ENCODE assay signal across 12 mouse cellular contexts in genomic region chr6:89236892-89237646, GRCm38 (mm10).
DNase-seq lines count a peak whose midpoint lies in the region; ATAC-seq and TF ChIP-seq lines count a peak whose summit lies in the region.
"Had no signal": no experiment of that assay in that cellular context is flagged by ENCODE, and none has a peak within 500 bp of the region (broad histone marks: within the 10 kb centered on the region; RNA-seq: fewer than 3 reads in every experiment).

No protein-coding gene starts in this region.

- H3K27ac ChIP-seq in intestine, embryonic 14.5 days (ENCODE audit: low read depth), result no peak overlapping the region
- H3K27ac ChIP-seq in intestine, postnatal 0 days (ENCODE audit: low read depth, low read length), result no peak overlapping the region
- peak overlapping the region; percentile 66; the same call in 1 of the 2 replicates for H3K27ac ChIP-seq in hindbrain, embryonic 11.5 days (ENCODE audit: low read depth, low read length)
- peak overlapping the region; percentile 81 for H3K27ac ChIP-seq in neural tube, embryonic 13.5 days (replicated peaks)
- H3K27ac ChIP-seq: embryonic facial prominence, embryonic 15.5 days had no signal

- H3K4me3 ChIP-seq in intestine, embryonic 14.5 days (ENCODE audit: low read depth, low read length), result no peak overlapping the region
- H3K4me3 ChIP-seq in intestine, postnatal 0 days (ENCODE audit: low read depth, low read length), result no peak overlapping the region
- no peak overlapping the region for H3K4me3 ChIP-seq in hindbrain, embryonic 11.5 days (ENCODE audit: low read depth, low read length)
- no peak overlapping the region for H3K4me3 ChIP-seq in neural tube, embryonic 13.5 days
- H3K4me3 ChIP-seq: embryonic facial prominence, embryonic 15.5 days; megakaryocyte, embryonic 14.5 days had no signal

- H3K4me2 ChIP-seq in intestine, embryonic 14.5 days (ENCODE audit: low read length), result no peak overlapping the region
- no peak overlapping the region for H3K4me2 ChIP-seq in intestine, postnatal 0 days (replicated peaks; ENCODE audit: low read depth)
- no peak overlapping the region for H3K4me2 ChIP-seq in hindbrain, embryonic 11.5 days (replicated peaks; ENCODE audit: low read depth, low read length)
- H3K4me2 ChIP-seq in neural tube, embryonic 13.5 days, result no peak overlapping the region
- H3K4me2 ChIP-seq: embryonic facial prominence, embryonic 15.5 days had no signal

- no peak for ATAC-seq in intestine, embryonic 14.5 days (replicated peaks; ENCODE audit: low FRiP score, low TSS enrichment, low read depth)
- no peak for ATAC-seq in intestine, postnatal 0 days
- ATAC-seq in hindbrain, embryonic 11.5 days (ENCODE audit: low FRiP score), result peak; percentile 36; the same call in 1 of the 2 replicates
- 0 out of 2 replicates have a peak, but pooled peaks have one; percentile 13 for ATAC-seq in neural tube, embryonic 13.5 days (ENCODE audit: low read depth)
- ATAC-seq in granulocyte monocyte progenitor cell, adult 5-6 weeks (replicated peaks; ENCODE audit: poor library complexity, severe bottlenecking), result no peak

- 0 out of 2 replicates have a peak, but pooled peaks cover 2% of the 10 kb centered on the region for H3K27me3 ChIP-seq in intestine, embryonic 14.5 days (replicated peaks; ENCODE audit: control insufficient read depth, insufficient read depth, low read length)
- H3K27me3 ChIP-seq in intestine, postnatal 0 days (replicated peaks; ENCODE audit: control insufficient read depth, insufficient read depth, low read length), result no peaks in the 10 kb centered on the region
- 0 out of 2 replicates have a peak, but pooled peaks cover 3% of the 10 kb centered on the region for H3K27me3 ChIP-seq in hindbrain, embryonic 11.5 days (ENCODE audit: control insufficient read depth, insufficient read depth, low read length)
- peaks cover 3% of the 10 kb centered on the region; the same call in 1 of the 2 replicates for H3K27me3 ChIP-seq in neural tube, embryonic 13.5 days

- H3K36me3 ChIP-seq in intestine, embryonic 14.5 days (ENCODE audit: control insufficient read depth, insufficient read depth, low read length), result no peaks in the 10 kb centered on the region
- no peaks in the 10 kb centered on the region for H3K36me3 ChIP-seq in intestine, postnatal 0 days (ENCODE audit: control insufficient read depth, insufficient read depth)
- no peaks in the 10 kb centered on the region for H3K36me3 ChIP-seq in hindbrain, embryonic 11.5 days (ENCODE audit: control insufficient read depth, insufficient read depth, low read length)
- no peaks in the 10 kb centered on the region for H3K36me3 ChIP-seq in neural tube, embryonic 13.5 days
- H3K36me3 ChIP-seq: embryonic facial prominence, embryonic 15.5 days; G1E had no signal

- H3K9me3 ChIP-seq in intestine, embryonic 14.5 days (ENCODE audit: control insufficient read depth, low read length), result no peaks in the 10 kb centered on the region
- H3K9me3 ChIP-seq in intestine, postnatal 0 days (ENCODE audit: control insufficient read depth), result no peaks in the 10 kb centered on the region
- no peaks in the 10 kb centered on the region for H3K9me3 ChIP-seq in hindbrain, embryonic 11.5 days (ENCODE audit: control insufficient read depth, low read length)
- H3K9me3 ChIP-seq in neural tube, embryonic 13.5 days, result no peaks in the 10 kb centered on the region
- H3K9me3 ChIP-seq: embryonic facial prominence, embryonic 15.5 days; G1E had no signal

- no peak for TF ChIP-seq CTCF in intestine, postnatal 0 days (IDR thresholded peaks at IDR 0.05; ENCODE audit: low read depth)

- H3K4me1 ChIP-seq in intestine, embryonic 14.5 days (replicated peaks; ENCODE audit: control insufficient read depth, insufficient read depth, low read length), result 0 out of 2 replicates have a peak, but pooled peaks cover 4% of the 10 kb centered on the region
- no peaks in the 10 kb centered on the region for H3K4me1 ChIP-seq in intestine, postnatal 0 days (replicated peaks; ENCODE audit: control insufficient read depth, insufficient read depth, low read length)
- peaks cover 8% of the 10 kb centered on the region for H3K4me1 ChIP-seq in hindbrain, embryonic 11.5 days (replicated peaks; ENCODE audit: control insufficient read depth, insufficient read depth, low read length)
- H3K4me1 ChIP-seq in neural tube, embryonic 13.5 days (replicated peaks), result peaks cover 58% of the 10 kb centered on the region
- H3K4me1 ChIP-seq: megakaryocyte, embryonic 14.5 days had no signal

- no peak overlapping the region for H3K9ac ChIP-seq in intestine, embryonic 14.5 days (ENCODE audit: low read length)
- H3K9ac ChIP-seq in intestine, postnatal 0 days (ENCODE audit: low read depth, low read length), result no peak overlapping the region
- no peak overlapping the region for H3K9ac ChIP-seq in hindbrain, embryonic 11.5 days (ENCODE audit: low read depth, low read length)
- H3K9ac ChIP-seq in neural tube, embryonic 13.5 days, result no peak overlapping the region
- H3K9ac ChIP-seq: embryonic facial prominence, embryonic 15.5 days had no signal

- WGBS in intestine, embryonic 14.5 days, result 80% methylated on average over 10 of the region's 10 CpGs
- 68% methylated on average over 10 of the region's 10 CpGs for WGBS in intestine, postnatal 0 days
- 84% methylated on average over 10 of the region's 10 CpGs for WGBS in hindbrain, embryonic 11.5 days
- WGBS in neural tube, embryonic 13.5 days, result 70% methylated on average over 10 of the region's 10 CpGs

- peak; percentile 48 for DNase-seq in intestine, embryonic 14.5 days (ENCODE audit: low spot score)
- peak; percentile 97 for DNase-seq in brain, adult 2 months (ENCODE audit: low read depth, low spot score)
- DNase-seq in hindbrain, embryonic 11.5 days (ENCODE audit: low spot score), result no peak
- no peak for DNase-seq in lung, postnatal 4 days
- DNase-seq in urinary bladder, adult 18-20 months (ENCODE audit: low spot score in 2 of 2), result no peak
- DNase-seq: thymus, postnatal 14 days had no signal

Comparison
In these comparisons a context has a peak if more than half of its experiments do, and no peak if none do; other contexts are left out.
1. ATAC-seq: peak in hindbrain, embryonic 11.5 days (single experiment) and neural tube, embryonic 13.5 days (single experiment); none in intestine, embryonic 14.5 days (single experiment), intestine, postnatal 0 days (single experiment) and granulocyte monocyte progenitor cell, adult 5-6 weeks (single experiment).
2. DNase-seq: peak in intestine, embryonic 14.5 days (single experiment) and brain, adult 2 months (single experiment); none in hindbrain, embryonic 11.5 days (single experiment), lung, postnatal 4 days (0 of 2) and urinary bladder, adult 18-20 months (0 of 2).
3. H3K27ac ChIP-seq: peak in hindbrain, embryonic 11.5 days (single experiment) and neural tube, embryonic 13.5 days (single experiment); none in intestine, embryonic 14.5 days (single experiment) and intestine, postnatal 0 days (single experiment).